Mouse (Mus musculus): ENCODE results near the gene Sp9. TPM values are rescaled to one million over a fixed set of nuclear protein-coding genes. Genes with fewer than 3 reads are reported as not detected.

Gene Sp9
- polyA plus RNA-seq, 1 experiment from 2014 or later: not detected

- Histone ChIP-seq H3K4me1 (ENCODE audit: control insufficient read depth, insufficient read depth, low read length) (0 out of 2 replicates have a peak, but pooled peaks cover 10% of the 10 kb centered on the region), H3K4me3 (ENCODE audit: low read depth, low read length) (no peak overlapping the region), H3K9ac (replicated peaks; ENCODE audit: low read depth, low read length) (no peak overlapping the region), H3K9me3 (ENCODE audit: control insufficient read depth, low read depth, low read length) (no peaks in the 10 kb centered on the region), H3K27ac (ENCODE audit: low read length) (no peak overlapping the region), H3K4me2 (replicated peaks; ENCODE audit: low read depth, low read length) (no peak overlapping the region), H3K27me3 (ENCODE audit: control insufficient read depth, insufficient read depth, low read length) (peaks cover 44% of the 10 kb centered on the region), H3K36me3 (ENCODE audit: control insufficient read depth, insufficient read depth, low read length) (no peaks in the 10 kb centered on the region)
- WGBS: 3% methylated on average over 20 of the region's 20 CpGs
- no peak for ATAC-seq (ENCODE audit: insufficient number of reproducible peaks, insufficient read depth, low FRiP score, low read depth)
Measured at GRCm38 (mm10) chr2:73278131-73278854, 6.6 kb downstream of the Sp9 start.

DNA sequence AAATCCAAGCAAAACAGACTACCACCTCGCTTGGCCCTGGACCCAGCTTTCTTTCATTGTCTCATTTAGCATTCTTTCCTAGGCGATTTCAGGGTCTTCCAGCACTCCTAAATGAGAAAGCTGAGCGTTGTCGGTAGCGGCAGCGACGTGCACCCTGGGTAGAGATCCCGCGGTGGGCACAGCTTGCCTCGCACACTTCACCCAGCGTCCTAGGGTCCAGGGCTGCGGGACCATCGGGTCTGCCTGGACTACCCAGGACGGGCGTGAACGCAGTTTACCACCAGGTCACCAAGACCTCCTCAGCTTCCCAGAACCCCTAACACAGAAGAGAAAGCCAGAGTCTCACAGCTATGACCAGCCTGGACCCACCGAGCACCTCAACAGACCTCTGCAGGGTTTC, 7.1 kb downstream of the Sp9 start:
- Histone ChIP-seq H3K27me3 (ENCODE audit: control insufficient read depth, insufficient read depth, low read length) (peaks cover 38% of the 10 kb centered on the region), H3K27ac (ENCODE audit: low read length) (no peak overlapping the region), H3K4me2 (replicated peaks; ENCODE audit: low read depth, low read length) (no peak overlapping the region), H3K9ac (replicated peaks; ENCODE audit: low read depth, low read length) (no peak overlapping the region), H3K9me3 (ENCODE audit: control insufficient read depth, low read depth, low read length) (no peaks in the 10 kb centered on the region), H3K36me3 (ENCODE audit: control insufficient read depth, insufficient read depth, low read length) (no peaks in the 10 kb centered on the region), H3K4me1 (ENCODE audit: control insufficient read depth, insufficient read depth, low read length) (0 out of 2 replicates have a peak, but pooled peaks cover 6% of the 10 kb centered on the region), H3K4me3 (ENCODE audit: low read depth, low read length) (no peak overlapping the region; the same call in 1 of the 2 replicates)
- WGBS: 2% methylated on average over 17 of the region's 17 CpGs
- no peak for ATAC-seq (ENCODE audit: insufficient number of reproducible peaks, insufficient read depth, low FRiP score, low read depth)

- Histone ChIP-seq H3K27me3 (ENCODE audit: control insufficient read depth, insufficient read depth, low read length) (peaks cover 35% of the 10 kb centered on the region), H3K4me3 (ENCODE audit: low read depth, low read length) (no peak overlapping the region; the same call in 1 of the 2 replicates), H3K27ac (ENCODE audit: low read length) (no peak overlapping the region), H3K9me3 (ENCODE audit: control insufficient read depth, low read depth, low read length) (no peaks in the 10 kb centered on the region), H3K4me1 (ENCODE audit: control insufficient read depth, insufficient read depth, low read length) (0 out of 2 replicates have a peak, but pooled peaks cover 3% of the 10 kb centered on the region), H3K36me3 (ENCODE audit: control insufficient read depth, insufficient read depth, low read length) (no peaks in the 10 kb centered on the region), H3K9ac (replicated peaks; ENCODE audit: low read depth, low read length) (no peak overlapping the region), H3K4me2 (replicated peaks; ENCODE audit: low read depth, low read length) (no peak overlapping the region)
- WGBS: under 1% methylated on average over 31 of the region's 31 CpGs
- no peak for ATAC-seq (ENCODE audit: insufficient number of reproducible peaks, insufficient read depth, low FRiP score, low read depth)
Measured at GRCm38 (mm10) chr2:73279271-73280038, 7.7 kb downstream of the Sp9 start.

DNA sequence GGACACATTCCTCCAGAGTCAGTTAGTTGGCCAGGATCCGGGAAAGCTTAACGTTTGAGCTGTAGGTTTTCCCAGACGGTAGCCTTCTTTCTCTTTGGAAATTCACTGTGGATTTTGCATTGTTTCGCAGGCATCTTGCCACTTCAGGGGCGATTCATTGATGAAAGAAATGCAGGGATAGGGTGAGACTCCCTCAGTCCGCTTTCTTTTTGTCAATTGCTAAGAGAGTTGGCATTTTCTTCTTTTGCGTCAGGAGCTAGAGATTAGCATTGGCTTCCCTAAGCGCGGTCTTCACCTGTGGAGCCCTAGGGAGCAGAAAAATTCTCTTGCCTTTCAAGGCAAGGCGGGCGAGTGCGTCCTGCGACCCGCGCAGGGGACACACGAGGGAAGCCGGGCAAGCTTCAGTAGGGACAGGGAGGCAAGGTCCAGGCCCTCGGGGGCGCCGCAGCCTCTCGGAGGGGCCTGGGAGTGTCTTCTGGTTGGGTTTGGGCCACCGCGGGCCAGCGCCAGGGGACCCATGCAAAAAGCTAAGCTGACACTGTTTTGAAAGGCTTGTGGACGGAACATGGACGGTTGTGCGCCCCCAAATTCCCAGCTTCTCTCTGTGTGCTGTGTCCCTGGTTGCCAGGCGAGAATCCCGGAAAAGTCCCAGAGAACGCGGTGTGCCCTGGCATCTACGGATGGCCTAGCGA, 8.8 kb downstream of the Sp9 start:
- no peaks in the 10 kb centered on the region for H3K36me3 ChIP-seq (ENCODE audit: control insufficient read depth, insufficient read depth, low read length)
- no peak overlapping the region for H3K9ac ChIP-seq (replicated peaks; ENCODE audit: low read depth, low read length)
- no peak for ATAC-seq (ENCODE audit: insufficient number of reproducible peaks, insufficient read depth, low FRiP score, low read depth)
- 2% methylated on average over 33 of the region's 33 CpGs for WGBS
- H3K27me3 ChIP-seq (ENCODE audit: control insufficient read depth, insufficient read depth, low read length): peaks cover 31% of the 10 kb centered on the region
- H3K4me1 ChIP-seq (ENCODE audit: control insufficient read depth, insufficient read depth, low read length): 0 out of 2 replicates have a peak, but pooled peaks cover 3% of the 10 kb centered on the region
- no peak overlapping the region for H3K27ac ChIP-seq (ENCODE audit: low read length)
- peak overlapping the region; percentile 8; the same call in 1 of the 2 replicates for H3K4me3 ChIP-seq (ENCODE audit: low read depth, low read length)
- no peak overlapping the region for H3K4me2 ChIP-seq (replicated peaks; ENCODE audit: low read depth, low read length)
- H3K9me3 ChIP-seq (ENCODE audit: control insufficient read depth, low read depth, low read length): no peaks in the 10 kb centered on the region

DNA sequence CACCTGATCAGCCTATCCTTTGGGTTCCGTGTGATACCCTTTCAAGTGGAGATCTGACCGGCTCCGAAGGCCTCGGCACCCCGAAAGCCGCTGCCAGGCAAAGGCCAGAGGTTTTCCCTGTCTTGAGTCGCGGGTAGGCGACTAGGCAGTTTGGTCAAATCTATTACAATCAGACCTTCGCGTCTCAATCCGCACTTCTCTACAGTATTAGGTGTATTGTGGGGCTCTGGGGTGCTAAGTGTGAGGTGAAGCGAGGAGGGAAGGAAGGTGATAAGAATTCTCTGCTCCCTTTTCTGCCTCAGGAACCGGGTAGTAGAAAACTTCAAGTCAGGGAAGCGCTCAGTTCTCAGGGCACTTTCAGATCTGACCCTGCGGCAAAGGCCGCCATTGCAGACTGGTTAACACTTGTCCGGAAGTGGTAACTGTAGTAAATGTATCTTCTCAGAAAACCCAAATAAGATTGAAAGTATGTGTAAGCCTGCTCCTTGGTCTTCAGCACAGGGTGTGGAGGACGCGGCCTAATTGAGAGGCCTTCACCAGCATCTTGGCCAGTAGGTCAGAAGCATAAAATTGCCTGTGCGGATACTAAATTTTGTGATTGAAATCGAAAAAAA, 9.4 kb downstream of the Sp9 start:
- Histone ChIP-seq H3K27me3 (ENCODE audit: control insufficient read depth, insufficient read depth, low read length) (peaks cover 31% of the 10 kb centered on the region), H3K4me2 (replicated peaks; ENCODE audit: low read depth, low read length) (no peak overlapping the region), H3K27ac (ENCODE audit: low read length) (no peak overlapping the region), H3K4me3 (ENCODE audit: low read depth, low read length) (no peak overlapping the region), H3K9me3 (ENCODE audit: control insufficient read depth, low read depth, low read length) (no peaks in the 10 kb centered on the region), H3K9ac (replicated peaks; ENCODE audit: low read depth, low read length) (no peak overlapping the region), H3K4me1 (ENCODE audit: control insufficient read depth, insufficient read depth, low read length) (0 out of 2 replicates have a peak, but pooled peaks cover 3% of the 10 kb centered on the region), H3K36me3 (ENCODE audit: control insufficient read depth, insufficient read depth, low read length) (no peaks in the 10 kb centered on the region)
- ATAC-seq (ENCODE audit: insufficient number of reproducible peaks, insufficient read depth, low FRiP score, low read depth): no peak
- WGBS: 14% methylated on average over 22 of the region's 22 CpGs

DNA sequence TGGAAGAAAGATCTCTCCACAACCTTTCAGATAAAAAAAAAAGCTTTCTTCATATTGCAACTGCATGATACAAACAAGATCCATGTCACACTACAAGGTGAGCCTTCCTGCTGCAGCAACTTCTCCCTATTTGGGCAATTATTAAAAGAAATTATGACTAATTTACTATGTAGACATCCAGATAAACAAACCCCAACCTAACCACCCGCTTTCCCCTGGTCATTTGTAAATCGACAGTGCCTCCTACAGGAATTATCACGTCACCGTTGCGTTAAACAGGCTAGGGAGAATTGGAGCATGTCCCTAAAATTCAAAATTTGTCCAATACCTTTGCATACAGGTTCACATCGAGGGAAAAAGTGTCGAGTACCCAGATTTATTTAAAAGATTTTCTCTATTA, 10.0 kb downstream of the Sp9 start:
- H3K4me1 ChIP-seq (ENCODE audit: control insufficient read depth, insufficient read depth, low read length): 0 out of 2 replicates have a peak, but pooled peaks cover 3% of the 10 kb centered on the region
- peaks cover 31% of the 10 kb centered on the region for H3K27me3 ChIP-seq (ENCODE audit: control insufficient read depth, insufficient read depth, low read length)
- H3K27ac ChIP-seq (ENCODE audit: low read length): no peak overlapping the region
- no peak overlapping the region for H3K4me2 ChIP-seq (replicated peaks; ENCODE audit: low read depth, low read length)
- ATAC-seq (ENCODE audit: insufficient number of reproducible peaks, insufficient read depth, low FRiP score, low read depth): no peak
- WGBS: 11% methylated on average over 7 of the region's 7 CpGs
- no peaks in the 10 kb centered on the region for H3K9me3 ChIP-seq (ENCODE audit: control insufficient read depth, low read depth, low read length)
- H3K36me3 ChIP-seq (ENCODE audit: control insufficient read depth, insufficient read depth, low read length): no peaks in the 10 kb centered on the region
- no peak overlapping the region for H3K4me3 ChIP-seq (ENCODE audit: low read depth, low read length)
- no peak overlapping the region for H3K9ac ChIP-seq (replicated peaks; ENCODE audit: low read depth, low read length)

GRCm38 (mm10) chr2:73285630-73286029, 13.9 kb downstream of the Sp9 start:
- Histone ChIP-seq H3K27me3 (ENCODE audit: control insufficient read depth, insufficient read depth, low read length) (peaks cover 16% of the 10 kb centered on the region), H3K9me3 (ENCODE audit: control insufficient read depth, low read depth, low read length) (no peaks in the 10 kb centered on the region), H3K4me2 (replicated peaks; ENCODE audit: low read depth, low read length) (no peak overlapping the region), H3K4me1 (ENCODE audit: control insufficient read depth, insufficient read depth, low read length) (no peaks in the 10 kb centered on the region), H3K9ac (replicated peaks; ENCODE audit: low read depth, low read length) (no peak overlapping the region), H3K4me3 (ENCODE audit: low read depth, low read length) (no peak overlapping the region), H3K27ac (ENCODE audit: low read length) (no peak overlapping the region), H3K36me3 (ENCODE audit: control insufficient read depth, insufficient read depth, low read length) (peaks cover 9% of the 10 kb centered on the region; the same call in 1 of the 2 replicates)
- WGBS: 6% methylated on average over 2 of the region's 2 CpGs
- ATAC-seq (ENCODE audit: insufficient number of reproducible peaks, insufficient read depth, low FRiP score, low read depth): no peak

DNA sequence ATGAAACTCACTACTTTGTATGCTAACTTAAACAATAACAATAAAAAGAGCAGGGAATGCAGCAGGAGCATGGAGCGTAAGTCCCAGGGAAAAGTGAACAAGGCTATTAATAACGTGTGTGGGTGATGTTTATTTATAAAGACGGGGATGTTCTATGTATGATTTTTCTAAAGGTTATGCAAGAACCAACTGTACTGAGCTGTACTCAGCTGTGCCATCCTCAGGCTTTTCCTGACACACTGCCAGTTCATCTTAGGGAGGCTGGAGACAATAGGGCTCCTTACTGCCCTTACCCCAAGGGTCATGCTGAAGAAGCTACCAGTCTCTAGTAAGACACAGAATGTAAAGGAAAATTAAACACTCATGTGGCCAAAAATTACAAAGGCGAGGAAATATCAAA, 19.4 kb downstream of the Sp9 start:
- 80% methylated on average over 4 of the region's 4 CpGs for WGBS
- H3K9ac ChIP-seq (replicated peaks; ENCODE audit: low read depth, low read length): no peak overlapping the region
- no peaks in the 10 kb centered on the region for H3K27me3 ChIP-seq (ENCODE audit: control insufficient read depth, insufficient read depth, low read length)
- ATAC-seq (ENCODE audit: insufficient number of reproducible peaks, insufficient read depth, low FRiP score, low read depth): no peak
- no peaks in the 10 kb centered on the region for H3K4me1 ChIP-seq (ENCODE audit: control insufficient read depth, insufficient read depth, low read length)
- H3K4me2 ChIP-seq (replicated peaks; ENCODE audit: low read depth, low read length): no peak overlapping the region
- no peak overlapping the region for H3K27ac ChIP-seq (ENCODE audit: low read length)
- H3K9me3 ChIP-seq (ENCODE audit: control insufficient read depth, low read depth, low read length): no peaks in the 10 kb centered on the region
- H3K4me3 ChIP-seq (ENCODE audit: low read depth, low read length): no peak overlapping the region
- H3K36me3 ChIP-seq (ENCODE audit: control insufficient read depth, insufficient read depth, low read length): peaks cover 28% of the 10 kb centered on the region; the same call in 1 of the 2 replicates
